Mouse (Mus musculus): ENCODE measurements around the gene Cybb. TPM values are rescaled to one million over a fixed set of nuclear protein-coding genes. Genes with fewer than 3 reads are reported as not detected.
"Not testable (repeated sequence)": the region's sequence is repeated elsewhere in the genome, so short reads cannot be mapped to it uniquely, and the experiment has no call there.

The Cybb gene
- polyA plus RNA-seq (2015; fragmentation: Nextera tagmentation; extraction: Ambion mirVana) = 2.0 and 2.3 TPM in 2 replicates

DNA sequence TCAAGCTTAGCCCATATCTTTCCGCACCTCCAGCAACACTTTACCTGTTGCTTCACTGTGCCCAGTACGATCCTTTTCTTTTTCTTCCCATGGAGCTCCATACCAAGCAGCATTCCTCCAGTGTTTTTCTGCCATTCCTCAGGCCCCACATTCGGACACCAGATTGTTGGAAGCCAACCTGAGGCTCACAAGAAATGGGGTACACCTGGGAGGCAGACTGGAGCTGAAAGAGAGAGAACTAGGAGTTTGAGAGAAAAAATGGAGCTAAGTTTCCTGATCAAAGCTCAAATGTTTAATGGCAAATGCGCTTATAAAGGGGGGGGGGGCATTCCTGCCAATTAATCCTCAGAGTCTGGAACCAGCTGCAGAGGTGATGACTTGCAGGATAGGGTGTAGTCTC lies at the start of gene Cybb:
Gene Cybb (minus strand): TSS at position 101 of the 400 bp plus-strand sequence.
- Histone ChIP-seq H3K4me2 (replicated peaks; ENCODE audit: low read depth, low read length) (no peak within 1 kb of the TSS), H3K27me3 (ENCODE audit: insufficient read depth, low read length) (no peaks in the 10 kb centered on the region), H3K27ac (ENCODE audit: low read length) (no peak within 1 kb of the TSS), H3K4me3 (ENCODE audit: low read length) (no peak within 1 kb of the TSS), H3K9ac (replicated peaks; ENCODE audit: low read length) (no peak within 1 kb of the TSS), H3K9me3 (ENCODE audit: low read length) (no peaks in the 10 kb centered on the region), H3K4me1 (ENCODE audit: insufficient read depth, low read length) (no peaks in the 10 kb centered on the region), H3K36me3 (ENCODE audit: insufficient read depth, low read length) (no peaks in the 10 kb centered on the region)
- ATAC-seq (ENCODE audit: low FRiP score, low TSS enrichment) = no peak
- 90% methylated on average over 4 of the region's 4 CpGs for WGBS

DNA sequence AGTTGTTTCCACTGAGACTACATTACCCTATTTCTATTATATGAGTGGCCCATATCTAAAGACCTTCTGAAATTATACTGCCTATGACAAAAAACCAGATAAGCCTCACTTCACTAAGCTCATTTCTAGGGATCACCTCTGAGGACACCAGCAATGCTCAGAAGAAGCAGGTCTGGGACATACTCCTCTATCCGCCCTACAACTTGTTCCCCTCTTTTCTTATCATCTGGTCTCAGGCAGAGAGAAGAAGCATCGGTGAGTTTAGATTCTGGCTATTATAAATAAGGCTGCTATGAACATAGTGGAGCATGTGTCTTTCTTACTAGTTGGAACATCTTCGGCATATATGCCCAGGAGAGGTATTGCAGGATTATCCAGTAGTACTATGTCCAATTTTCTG lies 49.3 kb upstream of the Cybb start:
- no peak overlapping the region for H3K4me2 ChIP-seq (replicated peaks; ENCODE audit: low read depth, low read length)
- no peak for ATAC-seq (ENCODE audit: low FRiP score, low TSS enrichment)
- no peaks in the 10 kb centered on the region for H3K27me3 ChIP-seq (ENCODE audit: insufficient read depth, low read length)
- no peaks in the 10 kb centered on the region for H3K4me1 ChIP-seq (ENCODE audit: insufficient read depth, low read length)
- H3K9me3 ChIP-seq (ENCODE audit: low read length) = no peaks in the 10 kb centered on the region
- no peaks in the 10 kb centered on the region for H3K36me3 ChIP-seq (ENCODE audit: insufficient read depth, low read length)
- H3K9ac ChIP-seq (replicated peaks; ENCODE audit: low read length) = no peak overlapping the region
- no peak overlapping the region for H3K27ac ChIP-seq (ENCODE audit: low read length)
- H3K4me3 ChIP-seq (ENCODE audit: low read length) = no peak overlapping the region
- WGBS = 87% methylated on average over 3 of the region's 3 CpGs

DNA sequence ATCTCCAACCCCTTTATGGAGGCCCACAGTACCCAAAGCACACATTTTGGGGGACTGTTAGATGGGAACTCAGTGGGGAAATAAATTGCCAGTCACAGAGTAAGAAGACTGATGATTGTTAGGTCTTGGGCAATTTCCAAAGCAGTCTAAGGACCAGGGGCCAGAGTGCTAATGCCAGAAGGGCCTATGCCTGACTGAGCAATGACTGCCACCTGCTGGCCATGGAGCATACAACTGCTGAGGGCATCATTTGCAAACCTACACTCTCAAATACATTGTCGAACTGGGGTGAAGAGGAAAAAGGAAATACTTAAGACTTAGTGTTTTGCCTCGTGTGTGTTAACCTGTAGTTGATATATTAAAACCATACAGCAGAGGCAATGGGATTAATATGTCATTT lies 32.4 kb upstream of the Cybb start:
- H3K9me3 ChIP-seq (ENCODE audit: low read length); H3K4me2 ChIP-seq (replicated peaks; ENCODE audit: low read depth, low read length); H3K27ac ChIP-seq (ENCODE audit: low read length); H3K9ac ChIP-seq (replicated peaks; ENCODE audit: low read length); H3K4me3 ChIP-seq (ENCODE audit: low read length); H3K4me1 ChIP-seq (ENCODE audit: insufficient read depth, low read length); H3K36me3 ChIP-seq (ENCODE audit: insufficient read depth, low read length); H3K27me3 ChIP-seq (ENCODE audit: insufficient read depth, low read length): not testable (repeated sequence)
- ATAC-seq (ENCODE audit: low FRiP score, low TSS enrichment) = peak; percentile 23; the same call in 1 of the 2 replicates
- WGBS = 32% methylated on average over 2 of the region's 2 CpGs

DNA sequence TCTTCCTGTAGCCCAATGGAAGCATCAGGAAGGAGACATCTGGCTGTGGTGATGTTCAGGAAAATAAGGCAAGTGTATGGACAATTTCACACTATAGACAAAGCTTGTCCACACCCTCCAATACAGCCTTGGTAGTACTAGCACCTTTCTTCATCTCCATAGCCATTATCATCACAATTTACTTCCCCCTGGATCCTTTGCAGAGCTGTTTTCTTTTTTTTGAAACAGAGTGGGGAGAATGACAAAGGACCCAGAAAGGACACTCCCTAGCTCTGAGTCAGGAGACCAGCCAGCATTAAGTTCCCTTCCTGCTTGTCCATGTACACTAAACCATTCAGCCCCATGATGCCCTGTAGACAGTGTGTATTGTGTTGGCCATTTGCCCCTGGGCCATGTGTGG lies 30.0 kb upstream of the Cybb start:
- not testable (repeated sequence) for H3K36me3 ChIP-seq (ENCODE audit: insufficient read depth, low read length); H3K27me3 ChIP-seq (ENCODE audit: insufficient read depth, low read length); H3K9ac ChIP-seq (replicated peaks; ENCODE audit: low read length); H3K4me2 ChIP-seq (replicated peaks; ENCODE audit: low read depth, low read length); ATAC-seq (ENCODE audit: low FRiP score, low TSS enrichment); H3K9me3 ChIP-seq (ENCODE audit: low read length); H3K4me1 ChIP-seq (ENCODE audit: insufficient read depth, low read length); H3K27ac ChIP-seq (ENCODE audit: low read length); H3K4me3 ChIP-seq (ENCODE audit: low read length)

DNA sequence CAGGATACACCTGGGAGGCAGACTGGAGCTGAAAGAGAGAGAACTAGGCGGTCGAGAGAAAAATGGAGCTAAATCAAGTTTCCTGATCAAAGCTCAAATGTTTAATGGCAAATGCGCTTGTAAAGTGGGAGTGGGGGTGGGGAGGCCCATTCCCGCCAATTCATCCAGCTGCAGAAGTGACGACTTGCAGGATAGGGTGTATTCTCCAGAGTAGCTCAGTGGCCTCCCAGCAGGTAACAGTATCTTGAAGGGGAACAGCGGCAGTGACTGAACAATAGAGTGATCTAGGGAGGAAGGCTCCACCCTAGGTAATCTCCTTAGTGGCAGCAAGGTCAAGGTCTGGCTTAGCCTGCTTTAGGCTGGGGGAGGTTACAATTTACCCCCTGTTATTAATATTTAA lies 12.5 kb downstream of the Cybb start:
- not testable (repeated sequence) for ATAC-seq (ENCODE audit: low FRiP score, low TSS enrichment); H3K9me3 ChIP-seq (ENCODE audit: low read length); H3K36me3 ChIP-seq (ENCODE audit: insufficient read depth, low read length); H3K4me1 ChIP-seq (ENCODE audit: insufficient read depth, low read length); H3K27me3 ChIP-seq (ENCODE audit: insufficient read depth, low read length); H3K9ac ChIP-seq (replicated peaks; ENCODE audit: low read length); H3K4me3 ChIP-seq (ENCODE audit: low read length); H3K27ac ChIP-seq (ENCODE audit: low read length); H3K4me2 ChIP-seq (replicated peaks; ENCODE audit: low read depth, low read length)
- 85% methylated on average over 6 of the region's 6 CpGs for WGBS

DNA sequence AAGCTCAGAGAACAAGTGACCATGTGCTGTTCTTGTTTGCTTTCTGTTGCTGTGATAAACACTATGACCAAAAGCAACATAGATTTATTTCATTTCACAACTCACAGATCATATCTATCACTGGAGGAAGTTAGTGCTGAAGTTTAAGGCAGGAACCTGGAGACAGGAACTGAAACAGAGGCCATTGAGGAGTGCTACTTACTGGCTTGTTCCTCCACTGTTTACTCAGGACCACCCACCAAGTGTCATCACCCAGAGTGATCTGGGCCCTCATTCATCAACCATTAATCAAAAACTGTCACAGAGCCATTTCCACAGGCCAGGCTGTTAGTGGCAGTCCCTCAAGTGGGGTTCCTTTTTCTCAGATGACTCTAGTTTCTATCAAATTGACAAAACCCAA lies 13.1 kb downstream of the Cybb start:
- ATAC-seq (ENCODE audit: low FRiP score, low TSS enrichment) = no peak
- Histone ChIP-seq H3K4me1 (ENCODE audit: insufficient read depth, low read length) (no peaks in the 10 kb centered on the region), H3K27ac (ENCODE audit: low read length) (no peak overlapping the region), H3K27me3 (ENCODE audit: insufficient read depth, low read length) (no peaks in the 10 kb centered on the region), H3K36me3 (ENCODE audit: insufficient read depth, low read length) (no peaks in the 10 kb centered on the region), H3K4me3 (ENCODE audit: low read length) (no peak overlapping the region), H3K4me2 (replicated peaks; ENCODE audit: low read depth, low read length) (no peak overlapping the region), H3K9me3 (ENCODE audit: low read length) (no peaks in the 10 kb centered on the region), H3K9ac (replicated peaks; ENCODE audit: low read length) (no peak overlapping the region)

DNA sequence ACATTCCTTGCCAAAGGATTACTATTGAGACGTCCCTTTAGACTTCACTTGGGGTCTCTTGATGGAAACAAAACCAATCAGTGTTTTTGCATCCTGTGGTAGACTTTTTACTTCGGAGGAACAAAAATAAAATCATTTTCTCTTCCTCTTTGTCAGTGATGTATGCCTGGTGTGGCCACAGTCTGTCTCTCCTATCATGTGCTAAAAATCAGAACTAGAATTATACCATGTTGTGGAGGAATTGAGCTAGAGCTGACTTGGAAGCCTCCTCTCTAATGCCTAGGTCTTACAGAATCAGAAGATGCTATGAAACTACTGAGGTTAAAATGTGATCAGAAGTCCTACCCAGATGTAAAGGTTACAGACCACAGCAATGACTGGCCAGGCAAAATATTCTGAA lies 13.8 kb downstream of the Cybb start:
- no peaks in the 10 kb centered on the region for H3K36me3 ChIP-seq (ENCODE audit: insufficient read depth, low read length)
- H3K4me3 ChIP-seq (ENCODE audit: low read length) = no peak overlapping the region
- H3K27ac ChIP-seq (ENCODE audit: low read length) = no peak overlapping the region
- no peaks in the 10 kb centered on the region for H3K4me1 ChIP-seq (ENCODE audit: insufficient read depth, low read length)
- H3K27me3 ChIP-seq (ENCODE audit: insufficient read depth, low read length) = no peaks in the 10 kb centered on the region
- H3K9ac ChIP-seq (replicated peaks; ENCODE audit: low read length) = no peak overlapping the region
- WGBS = 79% methylated on average over 2 of the region's 2 CpGs
- ATAC-seq (ENCODE audit: low FRiP score, low TSS enrichment) = no peak
- H3K4me2 ChIP-seq (replicated peaks; ENCODE audit: low read depth, low read length) = no peak overlapping the region
- no peaks in the 10 kb centered on the region for H3K9me3 ChIP-seq (ENCODE audit: low read length)

DNA sequence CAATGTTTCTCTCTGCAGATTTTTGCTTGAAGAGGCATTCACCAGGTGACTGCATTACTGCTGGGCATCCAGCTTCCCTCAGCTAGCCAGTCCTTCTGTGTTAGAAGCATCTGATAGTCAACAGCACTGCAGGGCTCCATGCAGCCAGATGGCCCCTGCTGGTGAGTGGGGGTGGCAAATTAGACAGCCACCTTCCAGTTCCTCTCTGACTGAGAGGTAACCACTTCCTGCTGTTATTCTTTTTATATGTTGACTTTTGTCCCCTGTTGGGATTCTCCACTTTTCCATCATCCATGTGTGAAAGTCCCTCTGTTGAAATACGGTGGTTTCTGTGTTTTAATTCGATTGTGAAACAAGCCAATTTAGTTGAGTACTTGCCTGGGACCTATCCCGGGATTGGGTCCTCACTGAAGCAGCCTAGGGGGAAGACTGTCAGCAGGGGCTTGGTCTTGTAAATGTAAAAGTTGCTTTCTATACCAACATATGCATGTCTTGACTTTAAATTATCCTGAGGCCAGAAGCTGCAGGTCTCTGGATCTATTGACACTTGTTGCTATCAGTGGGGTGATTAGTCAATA lies 16.7 kb downstream of the Cybb start:
- Histone ChIP-seq H3K27ac (ENCODE audit: low read length) (no peak overlapping the region), H3K4me3 (ENCODE audit: low read length) (no peak overlapping the region), H3K27me3 (ENCODE audit: insufficient read depth, low read length) (no peaks in the 10 kb centered on the region), H3K9ac (replicated peaks; ENCODE audit: low read length) (no peak overlapping the region), H3K9me3 (ENCODE audit: low read length) (no peaks in the 10 kb centered on the region), H3K4me2 (replicated peaks; ENCODE audit: low read depth, low read length) (no peak overlapping the region), H3K36me3 (ENCODE audit: insufficient read depth, low read length) (no peaks in the 10 kb centered on the region), H3K4me1 (ENCODE audit: insufficient read depth, low read length) (no peaks in the 10 kb centered on the region)
- no peak for ATAC-seq (ENCODE audit: low FRiP score, low TSS enrichment)
- WGBS = 56% methylated on average over 3 of the region's 3 CpGs

DNA sequence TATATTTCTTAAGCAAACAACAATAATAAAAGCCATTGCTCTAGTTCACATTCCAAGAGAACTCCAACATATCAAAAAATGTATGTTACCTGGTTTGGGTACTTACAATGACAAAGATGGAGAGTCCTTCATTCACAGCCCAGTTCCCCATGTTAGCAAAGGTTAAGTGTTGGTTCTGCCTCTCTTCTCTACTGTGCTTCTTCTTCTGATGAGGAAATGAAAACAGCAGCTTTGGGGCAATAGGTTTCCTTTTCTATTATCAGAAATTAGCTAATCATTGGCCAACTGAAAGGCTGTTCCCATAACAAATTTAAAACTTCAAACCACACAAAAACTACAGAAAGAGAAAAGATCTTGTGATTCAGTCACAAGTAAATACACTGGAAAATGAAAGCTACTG lies 18.5 kb downstream of the Cybb start:
- no peak overlapping the region for H3K4me3 ChIP-seq (ENCODE audit: low read length)
- H3K9me3 ChIP-seq (ENCODE audit: low read length) = no peaks in the 10 kb centered on the region
- H3K27ac ChIP-seq (ENCODE audit: low read length) = no peak overlapping the region
- H3K4me1 ChIP-seq (ENCODE audit: insufficient read depth, low read length) = no peaks in the 10 kb centered on the region
- H3K36me3 ChIP-seq (ENCODE audit: insufficient read depth, low read length) = no peaks in the 10 kb centered on the region
- ATAC-seq (ENCODE audit: low FRiP score, low TSS enrichment) = no peak
- H3K27me3 ChIP-seq (ENCODE audit: insufficient read depth, low read length) = no peaks in the 10 kb centered on the region
- H3K4me2 ChIP-seq (replicated peaks; ENCODE audit: low read depth, low read length) = no peak overlapping the region
- H3K9ac ChIP-seq (replicated peaks; ENCODE audit: low read length) = no peak overlapping the region

DNA sequence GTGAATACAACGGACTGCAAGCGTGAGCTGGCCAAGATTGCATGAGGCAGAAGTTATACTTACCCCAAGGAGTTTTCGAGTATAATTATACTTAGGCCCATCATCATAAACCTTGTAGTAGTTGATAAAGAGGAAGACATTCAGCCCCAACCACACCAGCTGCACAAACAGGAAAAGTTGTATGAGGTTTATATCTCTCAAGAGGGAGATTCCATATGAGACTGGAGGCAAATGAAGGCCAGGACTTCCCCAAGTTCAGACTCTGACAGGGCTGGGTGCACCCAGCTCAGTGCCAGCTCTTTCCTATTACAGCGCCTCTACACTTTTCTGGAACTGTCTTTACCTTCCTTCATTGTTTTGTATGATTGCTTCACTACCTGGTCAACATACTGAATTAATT lies 20.6 kb downstream of the Cybb start:
- no peaks in the 10 kb centered on the region for H3K4me1 ChIP-seq (ENCODE audit: insufficient read depth, low read length)
- H3K27me3 ChIP-seq (ENCODE audit: insufficient read depth, low read length) = no peaks in the 10 kb centered on the region
- WGBS = 83% methylated on average over 4 of the region's 4 CpGs
- H3K9ac ChIP-seq (replicated peaks; ENCODE audit: low read length) = no peak overlapping the region
- no peak for ATAC-seq (ENCODE audit: low FRiP score, low TSS enrichment)
- H3K9me3 ChIP-seq (ENCODE audit: low read length) = no peaks in the 10 kb centered on the region
- no peak overlapping the region for H3K4me3 ChIP-seq (ENCODE audit: low read length)
- H3K4me2 ChIP-seq (replicated peaks; ENCODE audit: low read depth, low read length) = no peak overlapping the region
- H3K27ac ChIP-seq (ENCODE audit: low read length) = no peak overlapping the region
- no peaks in the 10 kb centered on the region for H3K36me3 ChIP-seq (ENCODE audit: insufficient read depth, low read length)

DNA sequence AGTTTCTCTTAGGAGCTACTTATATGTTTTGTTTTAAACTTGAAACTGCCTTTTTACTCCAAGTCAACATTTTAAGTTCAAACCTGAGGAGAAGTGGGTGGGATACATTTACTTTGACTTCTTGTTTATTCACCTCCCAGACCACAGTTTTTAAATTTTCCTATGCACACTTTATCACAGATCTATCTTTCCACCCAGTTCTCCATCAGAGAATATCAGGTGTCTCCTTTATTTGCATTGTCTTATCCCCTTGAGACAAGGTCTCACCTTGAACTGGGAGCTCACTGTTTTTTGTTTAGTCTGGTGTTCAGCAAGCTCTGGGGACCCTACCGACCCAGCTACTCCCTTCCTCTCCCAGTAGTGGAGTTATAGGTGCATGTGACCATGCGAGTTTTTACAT lies 21.7 kb downstream of the Cybb start:
- Histone ChIP-seq H3K27me3 (ENCODE audit: insufficient read depth, low read length) (no peaks in the 10 kb centered on the region), H3K4me3 (ENCODE audit: low read length) (no peak overlapping the region), H3K9me3 (ENCODE audit: low read length) (no peaks in the 10 kb centered on the region), H3K4me1 (ENCODE audit: insufficient read depth, low read length) (no peaks in the 10 kb centered on the region), H3K9ac (replicated peaks; ENCODE audit: low read length) (no peak overlapping the region), H3K27ac (ENCODE audit: low read length) (no peak overlapping the region), H3K4me2 (replicated peaks; ENCODE audit: low read depth, low read length) (no peak overlapping the region), H3K36me3 (ENCODE audit: insufficient read depth, low read length) (no peaks in the 10 kb centered on the region)
- ATAC-seq (ENCODE audit: low FRiP score, low TSS enrichment) = no peak
- WGBS = 58% methylated on average over 2 of the region's 2 CpGs

All from kidney, embryonic 16.5 days (tissue).